Mouse (Mus musculus): Measurements from ENCODE around the gene Acsl6. TPM values are rescaled to one million over a fixed set of nuclear protein-coding genes. Genes with fewer than 3 reads are reported as not detected.
"Not testable (repeated sequence)": the region's sequence is repeated elsewhere in the genome, so short reads cannot be mapped to it uniquely, and the experiment has no call there.

The Acsl6 gene
- polyA plus RNA-seq, 1 experiment from 2014 or later: 2.4 TPM

DNA sequence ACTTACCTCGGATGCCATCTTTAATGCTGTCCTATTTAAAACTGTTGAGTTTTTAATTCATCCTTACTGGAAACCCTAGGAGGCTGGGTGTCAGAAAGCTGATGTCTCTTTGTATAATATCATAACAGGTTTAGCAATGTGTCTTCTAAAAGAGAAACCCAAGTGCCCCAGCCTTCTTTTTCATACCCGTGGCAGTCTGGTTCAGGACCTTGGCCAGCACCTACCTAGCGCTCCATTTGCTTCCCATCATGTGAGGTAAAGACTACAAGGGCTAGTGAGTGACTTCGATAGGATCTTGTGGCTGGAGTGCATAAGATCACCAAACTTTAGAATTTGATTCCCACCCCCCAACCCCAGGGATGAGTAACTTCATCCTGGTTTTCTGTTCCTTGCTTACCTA, 40.1 kb downstream of the Acsl6 start:
- no peaks in the 10 kb centered on the region for H3K36me3 ChIP-seq
- no peaks in the 10 kb centered on the region for H3K27me3 ChIP-seq
- no peaks in the 10 kb centered on the region for H3K4me1 ChIP-seq
- no peak overlapping the region for H3K4me2 ChIP-seq
- no peak overlapping the region for H3K27ac ChIP-seq
- 37% methylated on average over 4 of the region's 4 CpGs for WGBS
- no peak overlapping the region for H3K9ac ChIP-seq
- H3K4me3 ChIP-seq: no peak overlapping the region
- no peak for ATAC-seq (ENCODE audit: insufficient number of reproducible peaks, insufficient read depth, low FRiP score, low TSS enrichment, low read depth)
- H3K9me3 ChIP-seq: no peaks in the 10 kb centered on the region

DNA sequence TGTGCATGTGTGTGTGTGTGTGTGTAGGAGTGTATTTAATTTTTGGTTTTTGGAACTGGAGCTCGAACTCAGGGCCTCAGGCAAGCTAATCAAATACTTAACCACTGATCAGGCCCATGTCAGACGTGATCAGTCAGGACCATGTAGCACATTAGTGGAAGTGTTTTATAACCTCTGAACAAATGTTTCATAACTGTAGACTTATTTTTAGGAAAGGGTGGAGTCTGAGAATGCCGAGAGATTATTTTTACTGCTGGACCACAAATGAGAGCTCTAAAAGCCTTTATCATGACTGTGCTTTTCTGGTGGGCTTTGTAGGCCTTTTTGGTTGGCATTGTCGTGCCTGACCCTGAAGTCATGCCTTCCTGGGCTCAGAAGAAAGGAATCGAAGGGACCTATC, 48.1 kb downstream of the Acsl6 start:
- no peak overlapping the region for H3K9ac ChIP-seq
- no peaks in the 10 kb centered on the region for H3K4me1 ChIP-seq
- H3K9me3 ChIP-seq: 0 out of 2 replicates have a peak, but pooled peaks cover 1% of the 10 kb centered on the region
- no peak for ATAC-seq (ENCODE audit: insufficient number of reproducible peaks, insufficient read depth, low FRiP score, low TSS enrichment, low read depth)
- H3K4me2 ChIP-seq: no peak overlapping the region
- no peak overlapping the region for H3K4me3 ChIP-seq
- H3K27ac ChIP-seq: no peak overlapping the region
- 61% methylated on average over 5 of the region's 5 CpGs for WGBS
- no peaks in the 10 kb centered on the region for H3K27me3 ChIP-seq
- no peaks in the 10 kb centered on the region for H3K36me3 ChIP-seq

DNA sequence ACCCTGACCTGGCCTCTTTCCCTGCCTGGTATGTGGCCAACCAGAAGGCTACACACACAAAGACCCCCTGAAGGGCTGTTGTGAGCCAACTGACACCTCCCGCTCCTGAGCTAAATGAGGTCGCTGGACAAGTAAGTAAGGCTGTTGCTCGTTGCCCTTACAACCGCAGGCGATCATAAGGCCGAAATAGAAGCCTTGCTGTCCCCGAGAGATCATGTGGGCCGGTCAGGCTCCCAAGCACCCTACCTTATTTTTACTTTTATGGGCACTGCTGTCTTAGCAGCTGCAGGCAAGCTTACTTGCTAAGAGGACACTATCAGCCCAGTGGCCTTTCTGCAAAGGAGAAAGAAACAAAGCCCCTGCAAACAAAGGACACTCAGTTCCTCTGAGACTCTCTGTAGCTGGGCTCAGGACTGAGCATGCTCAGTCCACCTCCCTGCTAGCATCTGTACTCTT, 49.6 kb downstream of the Acsl6 start:
- ATAC-seq (ENCODE audit: insufficient number of reproducible peaks, insufficient read depth, low FRiP score, low TSS enrichment, low read depth): no peak
- no peak overlapping the region for H3K4me2 ChIP-seq
- H3K27me3 ChIP-seq: no peaks in the 10 kb centered on the region
- H3K9ac ChIP-seq: no peak overlapping the region
- no peaks in the 10 kb centered on the region for H3K36me3 ChIP-seq
- no peak overlapping the region for H3K27ac ChIP-seq
- WGBS: 13% methylated on average over 8 of the region's 8 CpGs
- no peak overlapping the region for H3K4me3 ChIP-seq
- 0 out of 2 replicates have a peak, but pooled peaks cover 2% of the 10 kb centered on the region for H3K9me3 ChIP-seq
- H3K4me1 ChIP-seq: no peaks in the 10 kb centered on the region

DNA sequence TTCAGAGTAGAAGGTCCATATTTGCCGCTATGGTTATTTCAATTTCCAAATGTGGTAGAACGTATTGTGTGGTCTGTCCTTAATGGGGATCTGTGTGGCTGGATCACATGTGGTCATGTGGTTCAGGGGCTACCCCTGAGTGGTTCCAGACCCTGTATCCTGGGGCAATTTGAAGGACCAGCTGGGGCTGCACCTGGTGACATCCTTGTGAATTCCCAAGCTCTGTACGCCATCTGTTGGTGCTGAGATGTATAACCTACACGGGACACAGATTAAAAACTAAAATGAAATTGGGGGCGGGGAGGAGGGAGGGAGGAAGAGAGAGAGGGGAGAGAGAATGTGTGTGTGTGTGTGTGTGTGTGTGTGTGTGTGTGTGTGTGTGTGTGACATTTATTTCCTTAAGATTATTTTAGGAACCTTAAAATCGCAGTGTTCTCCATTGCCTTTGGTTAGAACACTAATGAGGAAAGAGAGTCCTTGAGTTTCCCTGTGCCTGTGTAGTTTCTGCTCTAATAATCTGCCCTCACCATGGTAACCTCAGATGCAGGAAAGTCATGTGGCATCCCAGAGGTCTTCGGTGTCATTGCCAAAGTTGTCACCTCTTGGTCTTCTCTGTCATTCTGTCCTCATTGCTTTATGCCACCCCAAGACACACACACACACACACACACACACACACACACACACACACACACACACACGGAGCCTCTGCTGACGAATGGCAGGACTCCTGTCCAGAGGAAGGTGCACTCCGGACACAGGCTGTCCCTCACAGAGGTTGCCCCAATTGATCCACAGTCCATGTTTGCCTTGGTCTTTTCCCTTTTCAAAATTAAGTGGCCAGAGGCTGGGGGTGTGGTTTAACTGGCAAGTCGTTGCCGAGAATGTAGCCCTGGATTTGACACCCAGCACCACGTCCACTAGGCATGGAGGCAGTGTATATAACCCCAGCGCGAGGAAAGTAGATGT, 51.3 kb downstream of the Acsl6 start:
- Histone ChIP-seq H3K36me3 (no peaks in the 10 kb centered on the region), H3K4me2 (no peak overlapping the region), H3K27ac (no peak overlapping the region), H3K9ac (no peak overlapping the region), H3K4me1 (no peaks in the 10 kb centered on the region), H3K4me3 (no peak overlapping the region), H3K9me3 (0 out of 2 replicates have a peak, but pooled peaks cover 2% of the 10 kb centered on the region), H3K27me3 (no peaks in the 10 kb centered on the region)
- 47% methylated on average over 15 of the region's 15 CpGs for WGBS
- peak; percentile 52; the same call in 1 of the 2 replicates for ATAC-seq (ENCODE audit: insufficient number of reproducible peaks, insufficient read depth, low FRiP score, low TSS enrichment, low read depth)

DNA sequence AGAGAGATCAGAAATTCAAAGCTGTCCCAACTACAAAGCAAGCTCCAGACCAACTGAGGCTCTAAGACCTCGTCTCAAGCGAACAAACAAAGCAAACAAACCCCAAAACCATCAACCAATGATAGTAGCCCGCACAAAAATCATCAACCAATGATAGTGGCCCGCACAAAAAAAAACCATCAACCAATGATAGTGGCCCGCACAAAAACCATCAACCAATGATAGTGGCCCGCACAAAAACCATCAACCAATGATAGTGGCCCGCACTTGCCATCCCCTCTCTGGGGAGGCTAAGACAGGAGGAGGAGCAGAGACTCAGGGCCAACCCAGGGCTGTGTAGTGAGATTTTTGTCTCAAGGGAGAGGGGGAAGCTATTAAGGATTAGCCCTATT, 52.0 kb downstream of the Acsl6 start:
- Histone ChIP-seq H3K4me3 (no peak overlapping the region), H3K4me1 (no peaks in the 10 kb centered on the region), H3K36me3 (no peaks in the 10 kb centered on the region), H3K27ac (no peak overlapping the region), H3K4me2 (no peak overlapping the region), H3K27me3 (no peaks in the 10 kb centered on the region), H3K9ac (no peak overlapping the region), H3K9me3 (0 out of 2 replicates have a peak, but pooled peaks cover 2% of the 10 kb centered on the region)
- ATAC-seq (ENCODE audit: insufficient number of reproducible peaks, insufficient read depth, low FRiP score, low TSS enrichment, low read depth): no peak
- WGBS: 72% methylated on average over 7 of the region's 7 CpGs

DNA sequence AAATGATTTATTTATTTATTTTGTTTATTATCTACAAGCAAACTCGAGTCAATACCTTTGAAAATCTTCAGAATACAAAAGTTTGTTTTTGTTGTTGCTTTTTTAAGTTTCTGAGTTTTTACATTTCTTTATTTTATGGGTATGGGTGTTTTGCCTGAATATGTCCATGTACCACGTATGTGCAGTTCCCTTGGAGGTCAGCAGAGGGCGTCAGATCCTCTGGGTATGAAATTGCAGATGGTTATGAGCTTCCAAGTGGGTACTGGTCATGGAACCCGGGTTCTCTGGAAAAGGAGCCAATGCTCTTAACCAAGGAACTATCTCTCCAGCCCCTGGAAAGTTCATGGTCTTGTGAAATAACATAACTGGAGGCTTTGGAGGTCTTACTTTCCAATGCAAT, 53.1 kb downstream of the Acsl6 start:
- Histone ChIP-seq H3K4me3 (no peak overlapping the region), H3K9me3 (0 out of 2 replicates have a peak, but pooled peaks cover 2% of the 10 kb centered on the region), H3K36me3 (no peaks in the 10 kb centered on the region), H3K9ac (no peak overlapping the region), H3K27me3 (no peaks in the 10 kb centered on the region), H3K27ac (no peak overlapping the region), H3K4me2 (no peak overlapping the region), H3K4me1 (no peaks in the 10 kb centered on the region)
- 56% methylated on average over 4 of the region's 4 CpGs for WGBS
- ATAC-seq (ENCODE audit: insufficient number of reproducible peaks, insufficient read depth, low FRiP score, low TSS enrichment, low read depth): no peak

DNA sequence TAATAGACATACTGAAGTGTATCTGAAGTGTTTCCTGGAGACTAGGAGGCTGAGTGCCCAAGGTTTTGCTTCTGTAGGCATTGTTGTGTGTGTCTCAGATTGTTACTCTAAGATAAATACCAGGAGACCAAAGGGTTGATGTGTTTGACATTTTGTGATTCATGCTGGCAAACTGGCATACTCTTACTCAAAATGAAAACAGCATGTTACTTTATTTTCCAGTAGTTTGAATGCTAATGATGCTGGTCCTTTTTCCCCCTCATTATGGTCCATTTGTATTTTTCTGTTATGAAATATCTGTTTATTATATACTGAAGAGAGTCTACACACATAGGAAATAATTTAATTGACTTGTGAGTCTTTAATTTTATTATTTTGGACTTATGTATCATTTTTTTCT, 69.0 kb downstream of the Acsl6 start:
- no peak for ATAC-seq (ENCODE audit: insufficient number of reproducible peaks, insufficient read depth, low FRiP score, low TSS enrichment, low read depth)
- H3K4me3 ChIP-seq: no peak overlapping the region
- no peak overlapping the region for H3K27ac ChIP-seq
- H3K9me3 ChIP-seq: no peaks in the 10 kb centered on the region
- no peak overlapping the region for H3K4me2 ChIP-seq
- H3K9ac ChIP-seq: no peak overlapping the region
- no peaks in the 10 kb centered on the region for H3K36me3 ChIP-seq
- no peaks in the 10 kb centered on the region for H3K27me3 ChIP-seq
- H3K4me1 ChIP-seq: no peaks in the 10 kb centered on the region

DNA sequence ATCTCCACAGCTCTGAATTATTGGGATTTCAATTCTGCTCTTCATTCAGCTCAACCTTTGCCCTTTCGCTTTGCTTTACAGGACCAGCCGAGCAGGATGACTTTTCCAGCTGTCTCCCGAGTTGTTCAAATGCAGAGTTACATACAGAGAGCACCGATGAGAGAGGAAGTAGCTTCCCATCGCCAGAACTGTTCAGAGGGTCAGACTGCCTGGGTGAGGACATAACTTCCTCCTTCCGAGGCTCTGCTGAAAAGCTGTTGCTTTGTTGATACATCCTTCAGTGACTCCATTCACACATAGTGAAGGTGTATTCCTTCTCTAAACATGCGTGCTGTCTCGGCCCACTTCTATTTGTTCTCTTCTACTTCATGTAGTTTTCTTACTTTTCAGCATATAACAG, 86.8 kb downstream of the Acsl6 start:
- H3K9ac ChIP-seq: no peak overlapping the region
- H3K36me3 ChIP-seq: no peaks in the 10 kb centered on the region
- no peaks in the 10 kb centered on the region for H3K4me1 ChIP-seq
- H3K9me3 ChIP-seq: no peaks in the 10 kb centered on the region
- no peak overlapping the region for H3K27ac ChIP-seq
- no peak overlapping the region for H3K4me3 ChIP-seq
- no peak for ATAC-seq (ENCODE audit: insufficient number of reproducible peaks, insufficient read depth, low FRiP score, low TSS enrichment, low read depth)
- WGBS: 68% methylated on average over 8 of the region's 8 CpGs
- no peaks in the 10 kb centered on the region for H3K27me3 ChIP-seq
- no peak overlapping the region for H3K4me2 ChIP-seq

DNA sequence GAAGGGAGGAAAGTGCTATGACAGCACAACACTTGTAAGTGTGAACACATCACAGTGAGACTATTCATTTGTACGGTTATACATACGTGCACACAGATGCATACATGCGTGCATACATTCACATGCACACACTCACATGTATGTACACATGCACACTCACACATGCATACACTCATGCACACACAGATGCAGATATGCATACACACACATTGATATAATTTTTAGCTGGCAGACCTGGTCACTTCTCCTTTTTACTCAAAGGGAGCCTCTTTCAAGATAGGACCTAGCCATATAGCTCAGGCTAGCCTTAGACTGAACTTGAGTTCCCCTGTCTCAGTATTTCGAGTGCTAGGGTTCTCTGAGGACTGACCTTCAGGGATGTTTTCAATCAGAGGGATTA, 87.7 kb downstream of the Acsl6 start:
- no peaks in the 10 kb centered on the region for H3K4me1 ChIP-seq
- no peaks in the 10 kb centered on the region for H3K27me3 ChIP-seq
- H3K9me3 ChIP-seq: no peaks in the 10 kb centered on the region
- WGBS: 86% methylated on average over 4 of the region's 4 CpGs
- no peak for ATAC-seq (ENCODE audit: insufficient number of reproducible peaks, insufficient read depth, low FRiP score, low TSS enrichment, low read depth)
- no peak overlapping the region for H3K9ac ChIP-seq
- no peak overlapping the region for H3K27ac ChIP-seq
- H3K4me3 ChIP-seq: no peak overlapping the region
- no peaks in the 10 kb centered on the region for H3K36me3 ChIP-seq
- no peak overlapping the region for H3K4me2 ChIP-seq

DNA sequence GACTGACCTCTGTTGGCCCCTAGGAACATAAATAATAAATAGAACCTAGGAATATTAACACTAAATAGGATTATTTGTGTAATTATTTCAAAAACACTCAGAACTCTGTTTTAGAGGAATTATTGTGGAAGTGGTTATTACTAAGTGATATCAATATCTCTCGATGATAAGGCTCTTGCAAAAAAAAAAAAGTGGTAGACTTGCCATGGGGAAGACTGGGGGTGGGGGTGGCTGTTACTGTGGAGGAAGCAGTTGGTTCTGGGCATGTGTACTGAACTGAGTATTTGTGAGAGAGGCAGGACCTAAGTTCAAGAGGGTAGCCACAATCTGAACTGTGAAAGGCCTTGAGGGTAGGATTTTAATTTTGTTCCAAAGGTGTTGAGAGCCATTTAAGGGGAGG, 93.1 kb downstream of the Acsl6 start:
- H3K9me3 ChIP-seq: no peaks in the 10 kb centered on the region
- ATAC-seq (ENCODE audit: insufficient number of reproducible peaks, insufficient read depth, low FRiP score, low TSS enrichment, low read depth): no peak
- no peaks in the 10 kb centered on the region for H3K4me1 ChIP-seq
- H3K36me3 ChIP-seq: no peaks in the 10 kb centered on the region
- H3K4me2 ChIP-seq: no peak overlapping the region
- H3K27ac ChIP-seq: no peak overlapping the region
- no peak overlapping the region for H3K4me3 ChIP-seq
- 83% methylated on average over 1 of the region's 1 CpGs for WGBS
- H3K27me3 ChIP-seq: no peaks in the 10 kb centered on the region
- H3K9ac ChIP-seq: no peak overlapping the region

DNA sequence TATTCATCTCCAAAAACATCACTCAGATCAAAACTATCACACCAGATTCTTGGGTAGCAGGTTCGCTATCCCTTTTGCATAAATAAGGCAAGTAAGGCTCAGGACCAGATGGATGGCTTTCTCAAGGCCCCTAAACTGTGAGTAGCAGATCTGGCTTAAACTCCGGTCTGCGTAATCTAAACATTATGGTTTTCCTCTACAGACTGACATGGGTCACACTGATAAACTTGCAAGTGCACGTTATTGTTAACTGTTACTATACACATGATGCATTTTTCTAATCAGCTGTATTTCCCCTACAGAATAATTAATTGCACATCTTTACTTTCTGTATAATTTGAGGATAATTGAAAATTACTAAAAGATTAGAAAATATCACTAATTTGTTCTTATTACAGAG, 94.5 kb downstream of the Acsl6 start:
- H3K27ac ChIP-seq: no peak overlapping the region
- no peak for ATAC-seq (ENCODE audit: insufficient number of reproducible peaks, insufficient read depth, low FRiP score, low TSS enrichment, low read depth)
- 65% methylated on average over 4 of the region's 4 CpGs for WGBS
- H3K36me3 ChIP-seq: no peaks in the 10 kb centered on the region
- H3K4me1 ChIP-seq: no peaks in the 10 kb centered on the region
- H3K9ac ChIP-seq: no peak overlapping the region
- no peak overlapping the region for H3K4me2 ChIP-seq
- no peak overlapping the region for H3K4me3 ChIP-seq
- H3K9me3 ChIP-seq: no peaks in the 10 kb centered on the region
- no peaks in the 10 kb centered on the region for H3K27me3 ChIP-seq

DNA sequence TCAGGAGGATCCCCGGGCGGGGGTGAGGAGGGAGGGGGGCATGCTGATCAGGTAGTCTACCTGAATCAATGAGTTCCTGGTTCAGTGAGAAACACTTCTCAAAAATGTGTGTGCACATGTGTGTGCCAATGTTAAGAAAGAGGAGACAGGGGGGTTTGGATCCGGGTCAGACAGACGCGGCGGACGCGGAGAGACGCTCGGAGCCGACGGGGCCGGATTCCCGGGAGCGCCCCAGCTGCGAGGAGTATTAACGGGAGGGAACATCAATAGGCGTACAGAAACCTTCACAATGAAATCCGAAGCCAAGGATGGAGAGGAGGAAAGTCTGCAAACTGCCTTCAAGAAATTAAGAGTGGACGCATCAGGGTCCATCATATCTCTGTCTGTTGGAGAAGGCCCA, 97.2 kb downstream of the Acsl6 start:
- not testable (repeated sequence) for ATAC-seq (ENCODE audit: insufficient number of reproducible peaks, insufficient read depth, low FRiP score, low TSS enrichment, low read depth); H3K4me1 ChIP-seq; H3K4me2 ChIP-seq; H3K4me3 ChIP-seq; H3K9ac ChIP-seq; H3K27ac ChIP-seq; H3K27me3 ChIP-seq; H3K36me3 ChIP-seq; H3K9me3 ChIP-seq
- WGBS: 90% methylated on average over 20 of the region's 20 CpGs

Data from embryonic facial prominence, embryonic 13.5 days (tissue).